Mouse (Mus musculus) erythroid progenitor cell, adult 5-6 weeks (primary cell): Measurements from ENCODE around the gene Pla2g10. TPM values are rescaled to one million over a fixed set of nuclear protein-coding genes. Genes with fewer than 3 reads are reported as not detected.

Experiments
- total RNA-seq, 2 experiments: library from RNA; stranded (forward) in 1 of 2; stranded (reverse) in 1 of 2; fragments of 150-400 nt in 1 of 2; fragments of 186-747, 209-891 nt in 1 of 2; gene quantifications; 2 replicates each; pipeline versions ENCODE4 v1.2.3 to v1.2.4; 2015 to 2017; ENCODE audit warnings: low replicate concordance in 2 of 2

The Pla2g10 gene
- total RNA-seq, 2 experiments from 2014 or later = not detected

Other genes starting within 250 kb of the Pla2g10 start
- 4.2 and 5.4 TPM in 2 replicates for gene Parn, start 62.8 kb downstream of the Pla2g10 start, total RNA-seq (2015; ENCODE audit: low replicate concordance)
- 7.7 and 7.9 TPM in 2 replicates for gene Parn, start 62.8 kb downstream of the Pla2g10 start, total RNA-seq (2017; ENCODE audit: low replicate concordance)
- gene Bfar, start 59.1 kb downstream of the Pla2g10 start, total RNA-seq (2015; ENCODE audit: low replicate concordance) = 5.0 and 7.1 TPM in 2 replicates
- gene Bfar, start 59.1 kb downstream of the Pla2g10 start, total RNA-seq (2017; ENCODE audit: low replicate concordance) = 8.9 and 18.2 TPM in 2 replicates
- gene 3110001I22Rik, start 59.1 kb downstream of the Pla2g10 start, total RNA-seq (2015; ENCODE audit: low replicate concordance) = 3.6 and 4.2 TPM in 2 replicates
- 5.7 and 10.8 TPM in 2 replicates for gene 3110001I22Rik, start 59.1 kb downstream of the Pla2g10 start, total RNA-seq (2017; ENCODE audit: low replicate concordance)
- 7.6 and 8.4 TPM in 2 replicates for gene Rrn3, start 49.7 kb upstream of the Pla2g10 start, total RNA-seq (2015; ENCODE audit: low replicate concordance)
- 8.7 and 10.0 TPM in 2 replicates for gene Rrn3, start 49.7 kb upstream of the Pla2g10 start, total RNA-seq (2017; ENCODE audit: low replicate concordance)
- gene Ntan1, start 87.9 kb upstream of the Pla2g10 start, total RNA-seq (2015; ENCODE audit: low replicate concordance) = 22.0 and 25.6 TPM in 2 replicates
- 6.3 and 24.6 TPM in 2 replicates for gene Ntan1, start 87.9 kb upstream of the Pla2g10 start, total RNA-seq (2017; ENCODE audit: low replicate concordance)
- 21.6 and 41.1 TPM in 2 replicates for gene Pdxdc1, start 172.1 kb upstream of the Pla2g10 start, total RNA-seq (2015; ENCODE audit: low replicate concordance)
- 26.1 and 33.0 TPM in 2 replicates for gene Pdxdc1, start 172.1 kb upstream of the Pla2g10 start, total RNA-seq (2017; ENCODE audit: low replicate concordance)
- not detected in 2 replicates for gene Mpv17l, start 172.2 kb upstream of the Pla2g10 start, total RNA-seq (2015; ENCODE audit: low replicate concordance)
- gene Mpv17l, start 172.2 kb upstream of the Pla2g10 start, total RNA-seq (2017; ENCODE audit: low replicate concordance) = 1.2 TPM in 1 of 2 replicates, not detected in the other